Mouse (Mus musculus): Measurements from ENCODE around the gene Med17.

Gene Med17

DNA sequence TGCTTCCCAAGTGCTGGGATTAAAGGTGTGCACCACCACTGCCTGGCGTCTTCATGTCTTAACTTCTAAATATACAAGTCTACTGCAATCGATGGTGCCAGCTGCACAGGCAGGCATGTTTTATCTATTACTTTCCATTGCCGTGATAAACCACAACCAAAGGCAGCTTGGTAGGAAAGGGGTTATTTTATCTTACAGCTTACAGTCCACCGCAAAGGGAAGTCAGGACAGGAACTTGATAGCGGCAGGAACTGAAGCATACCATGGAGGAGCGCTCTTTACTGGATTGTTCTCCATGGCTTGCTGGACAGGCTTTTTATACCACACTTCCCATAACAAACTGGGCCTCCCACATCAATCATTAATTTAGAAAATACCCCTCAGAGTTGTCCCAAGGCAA, 9.5 kb upstream of the Med17 start:
- DNase-seq (ENCODE audit: extremely low read depth, low read depth, low spot score) = no peak

DNA sequence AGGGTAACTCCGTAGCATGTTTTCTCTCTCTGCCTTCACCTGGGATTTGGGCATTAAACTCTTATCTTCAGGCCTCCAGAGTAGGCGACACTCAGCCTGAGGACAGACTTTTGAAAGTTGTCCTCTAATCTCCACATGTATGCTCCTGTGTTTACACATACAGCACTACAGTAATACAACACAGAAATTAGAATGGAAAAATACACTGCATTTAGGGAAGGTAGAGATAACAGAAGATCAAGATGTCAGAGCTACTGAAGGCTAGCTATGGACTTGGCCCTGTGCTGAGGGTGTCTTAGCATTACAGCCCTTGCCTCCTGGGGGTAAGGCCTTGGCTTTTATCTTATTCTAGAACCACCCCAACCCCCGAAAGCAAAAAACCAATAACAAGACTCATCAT, 8.7 kb upstream of the Med17 start:
- no peak for DNase-seq (ENCODE audit: extremely low read depth, low read depth, low spot score)

GRCm38 (mm10) chr9:15287846-15288245, 8.1 kb upstream of the Med17 start:
- DNase-seq (ENCODE audit: extremely low read depth, low read depth, low spot score) = no peak

- no peak for DNase-seq (ENCODE audit: extremely low read depth, low read depth, low spot score)
Measured at GRCm38 (mm10) chr9:15285443-15285842, 5.7 kb upstream of the Med17 start.

- no peak for DNase-seq (ENCODE audit: extremely low read depth, low read depth, low spot score)
Measured at GRCm38 (mm10) chr9:15280491-15280879, 754 bp upstream of the Med17 start.

GRCm38 (mm10) chr9:15279139-15279648, 537 bp downstream of the Med17 start:
- no peak for DNase-seq (ENCODE audit: extremely low read depth, low read depth, low spot score)

GRCm38 (mm10) chr9:15278343-15278742, 1.4 kb downstream of the Med17 start:
- no peak for DNase-seq (ENCODE audit: extremely low read depth, low read depth, low spot score)

GRCm38 (mm10) chr9:15276855-15277254, 2.9 kb downstream of the Med17 start:
- no peak for DNase-seq (ENCODE audit: extremely low read depth, low read depth, low spot score)

DNA sequence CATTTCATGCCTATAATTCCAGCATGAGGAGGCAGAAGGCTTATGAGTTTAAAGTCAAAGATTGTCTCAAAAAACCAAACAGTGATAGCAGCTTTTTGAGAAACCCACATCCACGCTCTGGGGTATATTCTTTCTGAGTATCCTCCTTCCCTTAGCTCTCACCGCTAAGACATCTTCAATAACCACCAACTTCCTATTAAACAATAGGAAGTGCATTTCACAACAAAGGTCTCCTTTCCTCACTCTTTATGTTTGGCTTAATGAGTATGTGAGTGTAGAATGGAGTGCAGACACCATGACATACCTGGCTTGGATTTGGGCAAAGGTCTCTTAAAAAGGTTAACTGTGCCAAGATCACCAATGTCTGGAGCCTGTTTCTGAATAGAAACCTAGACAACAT, 5.8 kb downstream of the Med17 start:
- no peak for DNase-seq (ENCODE audit: extremely low read depth, low read depth, low spot score)

DNA sequence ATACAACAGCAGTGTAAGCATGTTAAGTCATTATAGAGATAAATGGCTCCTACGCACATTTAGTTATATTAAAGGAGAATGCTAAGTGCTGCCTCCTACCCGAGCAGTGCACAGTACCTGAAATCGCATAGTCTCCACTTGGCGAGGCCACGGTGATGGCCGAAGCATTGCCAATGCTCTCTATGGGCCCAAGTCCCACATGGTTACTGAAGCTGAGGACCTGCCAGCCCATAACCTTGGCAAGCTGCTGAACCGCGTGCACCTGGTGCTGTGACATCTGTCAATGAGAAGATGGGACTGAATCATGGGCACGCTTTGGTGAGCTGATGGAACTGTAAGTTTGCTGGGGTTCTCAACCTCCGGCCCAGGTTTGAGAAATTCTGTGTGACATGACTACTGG, 16.2 kb downstream of the Med17 start:
- DNase-seq (ENCODE audit: extremely low read depth, low read depth, low spot score) = no peak

- DNase-seq (ENCODE audit: extremely low read depth, low read depth, low spot score) = no peak
Measured at GRCm38 (mm10) chr9:15261980-15262379, 17.8 kb downstream of the Med17 start.

DNA sequence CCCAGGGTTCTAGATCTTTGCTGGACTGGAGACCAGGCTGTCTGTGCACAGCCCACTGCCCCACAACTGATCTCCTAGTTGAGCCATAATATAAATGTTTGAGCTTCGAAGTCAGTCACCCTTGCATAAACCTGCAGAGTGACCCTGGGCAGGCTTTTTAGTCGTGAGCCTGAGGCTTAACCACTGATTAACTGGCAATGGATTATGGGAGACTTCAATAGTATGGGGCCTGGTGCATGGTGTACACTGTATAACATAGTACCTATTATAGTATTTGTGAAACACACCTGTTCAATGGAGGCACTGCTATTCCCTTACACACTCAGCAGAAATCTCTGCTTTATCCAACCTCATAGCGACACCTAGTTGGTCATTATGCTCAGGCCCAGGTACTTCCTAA, 23.5 kb downstream of the Med17 start:
- no peak for DNase-seq (ENCODE audit: extremely low read depth, low read depth, low spot score)

DNA sequence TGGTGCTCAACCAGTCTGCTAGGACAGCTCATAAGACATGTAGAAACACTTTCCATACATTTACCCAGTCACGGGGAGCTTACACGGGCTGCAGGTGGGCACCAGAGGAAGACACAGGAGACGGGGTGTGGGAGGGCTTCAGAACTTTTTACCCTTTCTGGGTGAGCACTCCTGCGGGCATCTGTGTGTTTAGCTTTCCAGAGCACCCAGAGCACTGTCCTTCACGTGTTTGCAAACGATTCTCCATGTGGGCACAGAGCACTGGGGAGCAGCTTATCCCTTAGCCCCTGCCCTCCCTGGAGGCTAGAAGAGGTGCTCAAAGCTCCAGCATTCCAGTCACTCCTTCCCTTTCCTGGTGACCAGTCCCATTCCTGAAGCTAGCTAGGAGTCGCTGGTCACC, 25.2 kb downstream of the Med17 start:
- DNase-seq (ENCODE audit: extremely low read depth, low read depth, low spot score) = no peak

DNA sequence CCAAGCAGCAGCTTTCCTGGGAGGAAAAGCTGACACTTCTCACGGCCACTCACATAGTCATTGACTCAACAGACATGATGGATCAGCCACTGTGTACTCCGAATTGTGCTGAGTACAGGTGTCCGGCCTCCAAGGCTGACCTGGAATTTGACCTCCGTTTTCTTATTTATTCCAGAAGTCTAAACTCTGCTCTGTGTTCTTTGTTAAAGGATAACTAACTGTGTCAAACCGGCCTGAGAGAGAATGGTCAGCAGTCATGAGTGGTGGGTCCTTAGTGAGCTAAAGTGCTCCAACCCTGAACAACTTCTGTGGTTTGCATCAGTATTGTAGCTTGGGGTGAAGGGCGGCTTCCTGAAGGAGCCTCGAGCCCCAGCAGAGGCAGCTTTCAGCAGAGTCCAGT, 27.5 kb downstream of the Med17 start:
- DNase-seq (ENCODE audit: extremely low read depth, low read depth, low spot score) = no peak

DNA sequence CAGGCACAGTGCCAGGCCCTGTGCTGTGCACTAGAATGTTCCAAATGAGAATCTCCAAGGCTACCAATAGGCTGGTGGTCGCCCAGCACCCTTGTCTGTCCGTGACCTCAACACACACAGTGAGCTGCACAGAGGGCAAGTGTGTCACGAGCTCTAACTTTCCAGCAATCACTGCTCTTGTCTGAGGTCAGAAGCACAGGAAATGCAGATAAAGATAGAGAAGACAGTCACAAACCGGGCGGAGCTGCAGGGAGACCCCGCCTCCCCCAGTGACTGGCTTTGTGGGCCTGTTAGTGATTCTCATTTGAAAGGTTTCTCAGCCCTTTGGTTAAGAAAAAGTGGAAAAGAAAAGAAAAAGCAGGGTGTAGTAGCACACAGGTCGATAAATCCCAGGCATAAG, 29.4 kb downstream of the Med17 start:
- DNase-seq (ENCODE audit: extremely low read depth, low read depth, low spot score) = no peak

DNA sequence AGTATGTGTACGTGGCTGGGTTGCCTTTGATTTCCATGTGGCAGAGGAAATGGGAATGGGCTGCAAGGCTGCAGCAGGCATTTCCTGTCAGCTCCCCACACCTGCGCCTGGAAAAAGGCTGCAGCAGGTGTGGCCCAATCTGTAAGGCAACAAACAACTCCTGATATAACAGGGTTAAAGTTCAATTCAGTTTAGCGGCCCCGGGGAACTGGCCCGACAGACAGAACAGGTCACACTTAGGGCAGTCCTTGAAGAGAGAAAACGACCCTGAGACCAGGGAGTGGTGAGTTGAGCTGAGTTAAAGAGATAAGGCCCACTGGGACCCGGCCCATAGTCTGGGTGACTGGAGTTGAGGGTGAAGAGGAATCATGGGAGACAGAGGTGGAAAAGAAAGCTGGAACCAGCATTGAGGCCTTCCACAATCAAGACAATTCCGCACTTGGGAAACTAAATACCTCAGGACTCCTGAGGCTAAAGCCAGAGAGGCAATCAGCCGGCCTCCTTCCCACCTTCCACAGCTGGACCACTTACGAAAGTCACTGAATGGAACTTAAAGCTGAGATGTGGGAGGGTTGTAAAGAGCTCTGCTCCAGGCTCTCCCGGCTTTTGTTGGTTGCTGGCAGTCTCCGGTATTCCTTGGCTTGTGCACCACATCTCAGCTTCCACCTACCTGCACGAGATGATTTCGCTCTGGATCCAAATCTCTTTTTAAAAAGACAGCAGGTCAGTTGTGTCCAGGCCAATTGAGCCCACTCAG, 34.2 kb downstream of the Med17 start:
- peak; percentile 62 for DNase-seq (ENCODE audit: extremely low read depth, low read depth, low spot score)

DNA sequence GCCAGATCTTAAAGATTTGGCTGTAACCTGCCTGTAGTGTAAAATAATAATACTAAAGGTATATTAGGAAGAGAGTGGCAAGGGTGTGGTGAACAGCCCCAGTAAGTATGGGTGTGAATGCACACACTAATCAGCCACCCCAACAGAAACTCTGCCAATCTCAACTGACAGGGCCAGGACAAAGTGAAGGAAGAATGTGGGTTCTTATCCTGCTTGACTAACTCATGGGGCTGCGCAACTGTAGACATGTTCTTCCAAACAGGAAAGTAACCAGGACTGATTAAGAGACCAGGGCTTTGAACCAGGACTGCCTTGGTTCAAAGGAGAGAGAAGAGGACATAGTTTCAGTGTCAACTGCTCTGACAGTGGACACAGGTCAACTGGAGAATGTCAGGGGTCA, 37.6 kb downstream of the Med17 start:
- DNase-seq (ENCODE audit: extremely low read depth, low read depth, low spot score) = no peak

DNA sequence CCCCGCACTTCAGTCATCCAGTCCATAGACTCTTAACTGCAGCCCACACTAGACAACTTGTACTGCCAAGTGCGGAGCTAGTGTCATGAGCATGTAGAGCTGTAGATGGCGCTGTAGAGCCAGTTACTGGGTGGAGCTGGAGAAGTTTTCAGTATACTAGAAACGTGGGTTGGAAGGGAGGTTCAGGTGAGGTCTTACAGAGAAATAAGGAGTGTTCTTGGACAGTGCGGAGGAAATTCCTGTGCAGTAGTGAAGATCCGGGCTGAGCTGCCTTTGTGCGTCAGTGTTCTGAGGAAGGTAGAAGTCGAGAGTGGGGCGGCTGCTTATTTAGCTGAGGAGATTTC, 38.2 kb downstream of the Med17 start:
- DNase-seq (ENCODE audit: extremely low read depth, low read depth, low spot score) = peak; percentile 49

- DNase-seq (ENCODE audit: extremely low read depth, low read depth, low spot score) = no peak
Measured at GRCm38 (mm10) chr9:15240863-15241595, 38.7 kb downstream of the Med17 start.

DNA sequence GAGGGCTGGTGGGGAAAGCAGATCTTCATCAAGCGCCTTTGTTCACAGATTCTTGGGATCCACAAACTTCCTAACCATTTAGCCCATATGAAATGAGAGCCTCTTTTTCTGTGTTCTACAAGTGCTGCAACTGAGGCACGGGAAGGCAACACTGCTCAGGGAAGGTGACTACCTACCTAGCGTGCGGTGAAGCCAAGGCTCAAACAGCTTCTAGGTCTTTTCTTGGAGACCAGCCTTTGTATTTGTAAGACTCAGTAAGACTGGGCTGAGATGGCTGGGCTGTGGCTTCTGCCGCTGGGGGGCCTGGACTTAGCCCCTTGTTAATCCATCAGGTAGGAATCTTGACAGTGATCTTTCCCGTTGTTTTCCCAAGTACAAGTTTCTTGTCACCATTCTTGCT, 39.7 kb downstream of the Med17 start:
- no peak for DNase-seq (ENCODE audit: extremely low read depth, low read depth, low spot score)

GRCm38 (mm10) chr9:15239042-15239925, 40.4 kb downstream of the Med17 start, which contains the start of gene Vstm5:
TSS of gene Vstm5 (plus strand) at chr9:15239045.
- DNase-seq (ENCODE audit: extremely low read depth, low read depth, low spot score) = no peak

Measured in fat pad, adult 2 months (tissue).